Mouse (Mus musculus): ENCODE measurements around the gene Cd36. TPM values are rescaled to one million over a fixed set of nuclear protein-coding genes. Genes with fewer than 3 reads are reported as not detected.

The Cd36 gene
- polyA plus RNA-seq, 1 experiment from 2014 or later: 63.9 TPM

GRCm38 (mm10) chr5:17830536-17830935 lies 58.1 kb downstream of the Cd36 start:
- Histone ChIP-seq H3K9ac (replicated peaks) (no peak overlapping the region), H3K27me3 (ENCODE audit: insufficient read depth, low read length) (no peaks in the 10 kb centered on the region), H3K9me3 (ENCODE audit: low read length) (no peaks in the 10 kb centered on the region), H3K36me3 (replicated peaks; ENCODE audit: insufficient read depth, low read length) (no peaks in the 10 kb centered on the region), H3K4me2 (ENCODE audit: low read depth, low read length) (peak overlapping the region; percentile 48), H3K27ac (ENCODE audit: low read depth) (peak overlapping the region; percentile 70), H3K4me3 (ENCODE audit: low read depth, low read length) (no peak overlapping the region), H3K4me1 (ENCODE audit: insufficient read depth) (no peaks in the 10 kb centered on the region; the same call in 1 of the 2 replicates)
- 44% methylated on average over 2 of the region's 2 CpGs for WGBS (ENCODE audit: insufficient replicate concordance)
- DNase-seq: no peak
- TF ChIP-seq CTCF (IDR thresholded peaks at IDR 0.05; ENCODE audit: low read depth): no peak
- 0 out of 2 replicates have a peak, but pooled peaks have one; percentile 25 for TF ChIP-seq EP300 (IDR thresholded peaks at IDR 0.05; ENCODE audit: low read depth)
- ATAC-seq: no peak

GRCm38 (mm10) chr5:17828713-17829544 lies 59.7 kb downstream of the Cd36 start:
- TF ChIP-seq EP300 (IDR thresholded peaks at IDR 0.05; ENCODE audit: low read depth) (peak; percentile 99), CTCF (IDR thresholded peaks at IDR 0.05; ENCODE audit: low read depth) (no peak)
- Histone ChIP-seq H3K4me3 (ENCODE audit: low read depth, low read length) (peak overlapping the region; percentile 11; the same call in 1 of the 2 replicates), H3K27ac (ENCODE audit: low read depth) (peak overlapping the region; percentile 16), H3K9me3 (ENCODE audit: low read length) (no peaks in the 10 kb centered on the region), H3K36me3 (replicated peaks; ENCODE audit: insufficient read depth, low read length) (no peaks in the 10 kb centered on the region), H3K4me1 (ENCODE audit: insufficient read depth) (no peaks in the 10 kb centered on the region; the same call in 1 of the 2 replicates), H3K4me2 (ENCODE audit: low read depth, low read length) (0 out of 2 replicates have a peak overlapping the region, but pooled peaks have one; percentile 2), H3K27me3 (ENCODE audit: insufficient read depth, low read length) (no peaks in the 10 kb centered on the region), H3K9ac (replicated peaks) (no peak overlapping the region)
- WGBS (ENCODE audit: insufficient replicate concordance): 59% methylated on average over 15 of the region's 15 CpGs
- peak; percentile 36 for DNase-seq
- ATAC-seq: peak; percentile 99

GRCm38 (mm10) chr5:17821395-17821794 lies 67.2 kb downstream of the Cd36 start:
- ATAC-seq: no peak
- no peak overlapping the region for H3K27ac ChIP-seq (ENCODE audit: low read depth)
- 63% methylated on average over 1 of the region's 1 CpGs for WGBS (ENCODE audit: insufficient replicate concordance)
- no peaks in the 10 kb centered on the region for H3K4me1 ChIP-seq (ENCODE audit: insufficient read depth)
- no peaks in the 10 kb centered on the region for H3K27me3 ChIP-seq (ENCODE audit: insufficient read depth, low read length)
- no peaks in the 10 kb centered on the region for H3K9me3 ChIP-seq (ENCODE audit: low read length)
- no peak overlapping the region for H3K4me2 ChIP-seq (ENCODE audit: low read depth, low read length)
- H3K9ac ChIP-seq (replicated peaks): no peak overlapping the region
- H3K36me3 ChIP-seq (replicated peaks; ENCODE audit: insufficient read depth, low read length): no peaks in the 10 kb centered on the region
- no peak for DNase-seq
- TF ChIP-seq CTCF (IDR thresholded peaks at IDR 0.05; ENCODE audit: low read depth) (no peak), EP300 (IDR thresholded peaks at IDR 0.05; ENCODE audit: low read depth) (no peak)
- no peak overlapping the region for H3K4me3 ChIP-seq (ENCODE audit: low read depth, low read length)

- Histone ChIP-seq H3K36me3 (replicated peaks; ENCODE audit: insufficient read depth, low read length) (no peaks in the 10 kb centered on the region), H3K27me3 (ENCODE audit: insufficient read depth, low read length) (no peaks in the 10 kb centered on the region), H3K9me3 (ENCODE audit: low read length) (no peaks in the 10 kb centered on the region), H3K4me1 (ENCODE audit: insufficient read depth) (no peaks in the 10 kb centered on the region), H3K4me2 (ENCODE audit: low read depth, low read length) (no peak overlapping the region), H3K9ac (replicated peaks) (no peak overlapping the region), H3K27ac (ENCODE audit: low read depth) (no peak overlapping the region), H3K4me3 (ENCODE audit: low read depth, low read length) (no peak overlapping the region)
- TF ChIP-seq EP300 (IDR thresholded peaks at IDR 0.05; ENCODE audit: low read depth) (no peak), CTCF (IDR thresholded peaks at IDR 0.05; ENCODE audit: low read depth) (no peak)
- WGBS (ENCODE audit: insufficient replicate concordance): 71% methylated on average over 2 of the region's 2 CpGs
- DNase-seq (no peak), ATAC-seq (no peak)
These were observed 68.2 kb downstream of the Cd36 start for GRCm38 (mm10) chr5:17820239-17820999.

GRCm38 (mm10) chr5:17816170-17816569 lies 72.4 kb downstream of the Cd36 start:
- DNase-seq (no peak), ATAC-seq (no peak)
- no peak overlapping the region for H3K27ac ChIP-seq (ENCODE audit: low read depth)
- no peak overlapping the region for H3K4me3 ChIP-seq (ENCODE audit: low read depth, low read length)
- under 1% methylated on average over 2 of the region's 2 CpGs for WGBS (ENCODE audit: insufficient replicate concordance)
- no peaks in the 10 kb centered on the region for H3K36me3 ChIP-seq (replicated peaks; ENCODE audit: insufficient read depth, low read length)
- no peak overlapping the region for H3K9ac ChIP-seq (replicated peaks)
- no peaks in the 10 kb centered on the region for H3K27me3 ChIP-seq (ENCODE audit: insufficient read depth, low read length)
- no peaks in the 10 kb centered on the region for H3K9me3 ChIP-seq (ENCODE audit: low read length)
- no peak overlapping the region for H3K4me2 ChIP-seq (ENCODE audit: low read depth, low read length)
- H3K4me1 ChIP-seq (ENCODE audit: insufficient read depth): no peaks in the 10 kb centered on the region
- TF ChIP-seq EP300 (IDR thresholded peaks at IDR 0.05; ENCODE audit: low read depth) (no peak), CTCF (IDR thresholded peaks at IDR 0.05; ENCODE audit: low read depth) (peak; percentile 72)

- Histone ChIP-seq H3K9me3 (ENCODE audit: low read length) (no peaks in the 10 kb centered on the region), H3K4me1 (ENCODE audit: insufficient read depth) (no peaks in the 10 kb centered on the region), H3K27ac (ENCODE audit: low read depth) (no peak overlapping the region), H3K27me3 (ENCODE audit: insufficient read depth, low read length) (no peaks in the 10 kb centered on the region), H3K36me3 (replicated peaks; ENCODE audit: insufficient read depth, low read length) (no peaks in the 10 kb centered on the region), H3K9ac (replicated peaks) (no peak overlapping the region), H3K4me3 (ENCODE audit: low read depth, low read length) (no peak overlapping the region), H3K4me2 (ENCODE audit: low read depth, low read length) (no peak overlapping the region)
- no peak for DNase-seq
- ATAC-seq: no peak
- WGBS (ENCODE audit: insufficient replicate concordance): 64% methylated on average over 1 of the region's 1 CpGs
- TF ChIP-seq CTCF (IDR thresholded peaks at IDR 0.05; ENCODE audit: low read depth) (no peak), EP300 (IDR thresholded peaks at IDR 0.05; ENCODE audit: low read depth) (no peak)
These were observed 78.3 kb downstream of the Cd36 start for GRCm38 (mm10) chr5:17810336-17810735.

Measured in liver, postnatal 0 days (tissue).